Mouse (Mus musculus) liver, adult 2 months (tissue): ENCODE results near the gene Mrpl34. TPM values are rescaled to one million over a fixed set of nuclear protein-coding genes. Genes with fewer than 3 reads are reported as not detected.

Experiments used
- DNase-seq: peaks from one replicate; pipeline ENCODE4 v3.0.0-alpha.2; 2011; ENCODE audit warnings: low read depth, low spot score; ENCODE audit errors: extremely low read depth
- H3K27ac ChIP-seq: fragments of 200-500 bp; replicated peaks from 2 replicates; pipeline ENCODE4 v1.5.1; 2012; ENCODE audit warnings: low read depth, mild to moderate bottlenecking, control low read depth, inconsistent platforms, low read length; ENCODE audit not compliant: insufficient read depth
- H3K27me3 ChIP-seq: fragments of 200-500 bp; 2 replicates; pipeline ENCODE4 v1.6.1; 2012; ENCODE audit warnings: mild to moderate bottlenecking, moderate library complexity, low read length, inconsistent platforms; ENCODE audit not compliant: control insufficient read depth, insufficient read depth
- H3K36me3 ChIP-seq: fragments of 200-500 bp; 2 replicates; pipeline ENCODE4 v1.6.1; 2012; ENCODE audit warnings: low read length, inconsistent platforms; ENCODE audit not compliant: control insufficient read depth, insufficient read depth
- H3K4me1 ChIP-seq: fragments of 200-500 bp; 2 replicates; pipeline ENCODE4 v1.6.1; 2011; ENCODE audit warnings: low read length; ENCODE audit not compliant: control insufficient read depth, insufficient read depth
- H3K4me3 ChIP-seq: fragments of 200-500 bp; 2 replicates; pipeline ENCODE4 v1.5.1; 2011; ENCODE audit warnings: low read depth, mild to moderate bottlenecking, control low read depth, low read length, moderate library complexity; ENCODE audit not compliant: insufficient read depth
- H3K79me2 ChIP-seq: fragments of 200-500 bp; 2 replicates; pipeline ENCODE4 v1.6.1; 2012; ENCODE audit warnings: inconsistent platforms, mild to moderate bottlenecking, low read length, moderate library complexity; ENCODE audit not compliant: control insufficient read depth, insufficient read depth
- H3K9ac ChIP-seq: fragments of 200-500 bp; 2 replicates; pipeline ENCODE4 v1.6.1; 2012; ENCODE audit warnings: low read depth, mild to moderate bottlenecking, control low read depth, inconsistent platforms, low read length
- CTCF ChIP-seq: fragments of 200-500 bp; IDR thresholded peaks from 2 replicates; pipeline ENCODE4 v1.5.1; 2011; ENCODE audit warnings: low read depth, low read length, control low read depth
- POLR2A ChIP-seq: fragments of 200-500 bp; IDR thresholded peaks from 2 replicates; pipeline ENCODE4 v1.6.1; 2011; ENCODE audit warnings: low read length, control low read depth; ENCODE audit not compliant: insufficient read depth; ENCODE audit errors: extremely low read depth
- WGBS: fragments of 180-500 bp; shearing (Covaris S2); methylation state at CpG from one replicate; pipeline ENCODE4 v1.1.7; 2018; 5-methylcytosine and 5-hydroxymethylcytosine counted together
- polyA plus RNA-seq: library from polyadenylated mRNA; depleted of rRNA; stranded (reverse); fragments of >200 nt; gene quantifications from 2 replicates; pipeline ENCODE4 v1.2.3, GENCODE M21; 2012
- total RNA-seq: library from RNA; depleted of rRNA; stranded (reverse); fragments of >200 nt; gene quantifications from 2 replicates; pipeline ENCODE4 v1.2.3, GENCODE M21; 2014

Mrpl34 gene
- total and polyA plus RNA-seq, 2 experiments = 35.1 to 104 TPM

GRCm38 (mm10) chr8:71451337-71451736 is 13.4 kb upstream of the Mrpl34 start:
- TF ChIP-seq POLR2A = no peak
- no peak for TF ChIP-seq CTCF
- H3K36me3 ChIP-seq = no peaks in the 10 kb centered on the region
- 77% methylated on average over 4 of the region's 4 CpGs for WGBS

DNA sequence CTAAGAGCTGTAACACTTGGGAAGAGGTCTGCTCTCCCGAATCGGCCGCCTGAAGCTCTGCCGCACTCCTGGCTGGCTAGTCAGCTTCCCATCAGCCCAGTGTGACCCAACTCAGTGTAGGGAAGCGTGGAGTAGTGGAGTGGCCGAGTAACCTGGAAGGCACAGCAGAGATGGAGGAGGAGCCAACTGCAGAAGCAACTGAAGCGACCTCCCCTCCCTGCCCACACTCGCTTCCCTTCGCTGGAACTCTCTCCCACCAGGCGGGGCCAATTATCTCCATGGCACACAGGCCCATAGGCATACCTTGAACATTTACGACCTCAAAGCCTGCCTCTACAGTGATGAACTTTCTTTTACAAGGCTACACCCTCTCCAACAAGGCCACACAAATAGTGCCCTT is 13.0 kb upstream of the Mrpl34 start:
- Histone ChIP-seq H3K27me3 (no peaks in the 10 kb centered on the region), H3K4me1 (no peaks in the 10 kb centered on the region), H3K79me2 (no peaks in the 10 kb centered on the region), H3K27ac (no peak overlapping the region), H3K9ac (no peak overlapping the region), H3K4me3 (no peak overlapping the region), H3K36me3 (no peaks in the 10 kb centered on the region)
- no peak for DNase-seq
- no peak for TF ChIP-seq POLR2A
- TF ChIP-seq CTCF = no peak
- 64% methylated on average over 11 of the region's 11 CpGs for WGBS

More at GRCm38 (mm10) chr8:71451337-71451736, 13.4 kb upstream of the Mrpl34 start:
- H3K27ac ChIP-seq = no peak overlapping the region
- H3K27me3 ChIP-seq = no peaks in the 10 kb centered on the region
- no peak overlapping the region for H3K4me3 ChIP-seq
- no peak for DNase-seq
- no peaks in the 10 kb centered on the region for H3K4me1 ChIP-seq
- no peaks in the 10 kb centered on the region for H3K79me2 ChIP-seq
- no peak overlapping the region for H3K9ac ChIP-seq

DNA sequence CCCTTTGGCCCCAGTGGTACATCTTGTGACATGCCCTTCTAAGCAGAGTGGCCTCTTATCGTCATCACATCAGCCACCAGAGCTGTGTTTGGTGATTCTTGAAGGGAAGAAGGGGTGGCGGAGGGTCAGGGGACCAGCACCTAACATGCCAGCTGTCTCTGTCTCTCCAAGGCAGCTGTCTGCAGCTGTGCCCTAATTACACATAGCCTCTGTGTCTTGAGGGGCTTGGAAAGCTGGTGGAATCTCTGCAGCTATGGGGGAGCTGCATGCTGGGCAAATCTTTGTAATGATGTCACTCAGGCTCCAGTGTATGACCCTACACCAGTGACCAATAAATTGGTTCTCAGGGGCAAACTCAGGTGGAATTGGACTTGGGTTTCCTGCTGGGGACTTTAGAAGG is 12.1 kb upstream of the Mrpl34 start:
- WGBS = 71% methylated on average over 2 of the region's 2 CpGs

GRCm38 (mm10) chr8:71454668-71455067 is 10.1 kb upstream of the Mrpl34 start:
- Histone ChIP-seq H3K27ac (no peak overlapping the region), H3K79me2 (no peaks in the 10 kb centered on the region), H3K27me3 (no peaks in the 10 kb centered on the region), H3K4me3 (no peak overlapping the region), H3K9ac (no peak overlapping the region), H3K4me1 (no peaks in the 10 kb centered on the region), H3K36me3 (no peaks in the 10 kb centered on the region)
- 82% methylated on average over 8 of the region's 8 CpGs for WGBS
- DNase-seq = no peak
- TF ChIP-seq CTCF = no peak
- TF ChIP-seq POLR2A = no peak

More for the DNA sequence above, 12.1 kb upstream of the Mrpl34 start:
- Histone ChIP-seq H3K36me3 (no peaks in the 10 kb centered on the region), H3K4me1 (no peaks in the 10 kb centered on the region), H3K27me3 (no peaks in the 10 kb centered on the region), H3K27ac (no peak overlapping the region), H3K9ac (no peak overlapping the region), H3K4me3 (no peak overlapping the region), H3K79me2 (no peaks in the 10 kb centered on the region)
- TF ChIP-seq POLR2A = no peak
- TF ChIP-seq CTCF = no peak
- DNase-seq = no peak

DNA sequence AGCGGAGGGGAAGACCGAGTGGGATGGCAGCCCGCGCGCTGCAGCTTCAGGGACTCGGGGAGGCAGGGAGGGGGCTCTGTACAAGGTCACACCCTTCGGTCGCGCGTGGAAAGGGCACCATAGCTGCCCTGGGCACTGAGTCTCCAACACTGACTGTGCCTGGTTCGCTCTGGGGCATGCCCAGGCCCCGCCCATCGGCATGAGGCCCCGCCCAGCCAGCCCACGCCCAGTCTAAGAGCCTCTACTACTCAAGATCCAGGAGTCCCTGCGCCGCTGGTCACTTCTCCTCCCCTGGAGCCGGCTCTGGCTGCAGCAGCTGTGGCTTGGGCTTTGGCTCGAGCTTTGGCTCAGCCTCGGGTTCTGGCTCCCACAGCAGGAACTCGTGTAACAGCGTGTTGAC is 7.9 kb upstream of the Mrpl34 start:
- H3K4me1 ChIP-seq = no peaks in the 10 kb centered on the region
- H3K4me3 ChIP-seq = no peak overlapping the region
- H3K9ac ChIP-seq = no peak overlapping the region
- TF ChIP-seq POLR2A (no peak), CTCF (no peak)
- WGBS = 55% methylated on average over 22 of the region's 22 CpGs
- no peaks in the 10 kb centered on the region for H3K36me3 ChIP-seq
- DNase-seq = no peak
- H3K79me2 ChIP-seq = no peaks in the 10 kb centered on the region
- H3K27me3 ChIP-seq = no peaks in the 10 kb centered on the region
- no peak overlapping the region for H3K27ac ChIP-seq

- no peak overlapping the region for H3K27ac ChIP-seq
- no peaks in the 10 kb centered on the region for H3K27me3 ChIP-seq
- peaks cover 5% of the 10 kb centered on the region; the same call in 1 of the 2 replicates for H3K4me1 ChIP-seq
- DNase-seq = no peak
- no peaks in the 10 kb centered on the region for H3K79me2 ChIP-seq
- no peak overlapping the region for H3K4me3 ChIP-seq
- no peak overlapping the region for H3K9ac ChIP-seq
- H3K36me3 ChIP-seq = no peaks in the 10 kb centered on the region
- TF ChIP-seq POLR2A (no peak), CTCF (no peak)
- whole genome bisulfite sequencing = 90% methylated on average over 20 of the region's 20 CpGs
Observed at GRCm38 (mm10) chr8:71457659-71458270, 7.0 kb upstream of the Mrpl34 start.
